21 mouse cellular contexts compared by ENCODE assay signal in the genomic region with DNA sequence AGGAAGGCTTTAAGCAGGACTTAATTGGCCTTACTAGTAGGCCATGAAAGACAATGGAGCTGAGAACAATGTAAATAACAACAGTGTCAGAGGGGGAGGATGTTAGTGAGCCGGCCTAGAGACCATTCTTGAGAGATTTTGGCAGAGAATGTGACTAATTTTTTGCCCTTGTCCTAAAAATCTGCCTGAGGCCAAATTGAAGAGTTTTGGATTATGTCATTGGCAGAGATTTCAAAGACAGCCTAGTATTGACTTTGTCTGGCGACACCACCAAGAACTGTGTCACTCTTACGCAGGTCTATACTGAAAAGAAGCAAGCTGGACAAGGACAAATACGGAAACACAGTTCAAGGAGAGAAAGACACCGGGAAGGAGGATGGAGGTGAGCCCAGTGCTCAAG.
"Had no signal": no experiment of that assay in that cellular context is flagged by ENCODE, and none has a peak within 500 bp of the region (broad histone marks: within the 10 kb centered on the region; RNA-seq: fewer than 3 reads in every experiment).

No protein-coding gene starts in this region.

- H3K4me3 ChIP-seq: liver, embryonic 15.5 days; lung, embryonic 15.5 days; midbrain, embryonic 10.5 days; midbrain, embryonic 12.5 days; myocyte; neural tube, embryonic 13.5 days; neural tube, embryonic 15.5 days had no signal

- H3K9ac ChIP-seq: liver, embryonic 15.5 days; liver, postnatal 0 days; lung, embryonic 15.5 days; midbrain, embryonic 12.5 days; neural tube, embryonic 13.5 days; neural tube, embryonic 15.5 days had no signal

- H3K4me1 ChIP-seq: lung, embryonic 15.5 days; midbrain, embryonic 10.5 days; midbrain, embryonic 12.5 days; neural tube, embryonic 13.5 days; neural tube, embryonic 15.5 days had no signal

- H3K27me3 ChIP-seq: liver, embryonic 15.5 days; lung, embryonic 15.5 days; midbrain, embryonic 12.5 days; neural tube, embryonic 13.5 days; neural tube, embryonic 15.5 days had no signal

- DNase-seq: liver, postnatal 0 days; lung, adult 2 months; lung, postnatal 14 days; lung, postnatal 36 days; midbrain, embryonic 14.5 days; right cerebral cortex, adult 18-20 months; right cerebral cortex, postnatal 25 days; right cerebral cortex, postnatal 4 days; spleen, adult 18-20 months; thymus, adult 18-20 months; thymus, postnatal 14 days; thymus, postnatal 36 days had no signal

- H3K9me3 ChIP-seq: liver, embryonic 15.5 days; lung, embryonic 15.5 days; midbrain, embryonic 10.5 days; midbrain, embryonic 12.5 days; neural tube, embryonic 13.5 days; neural tube, embryonic 15.5 days had no signal

- ATAC-seq: liver, postnatal 0 days; lung, postnatal 0 days; midbrain, embryonic 16.5 days had no signal

- H3K27ac ChIP-seq: liver, embryonic 15.5 days; lung, embryonic 15.5 days; midbrain, embryonic 10.5 days; midbrain, embryonic 12.5 days; neural tube, embryonic 13.5 days; neural tube, embryonic 15.5 days had no signal

- H3K4me2 ChIP-seq: liver, embryonic 15.5 days; lung, embryonic 15.5 days; midbrain, embryonic 12.5 days; neural tube, embryonic 13.5 days; neural tube, embryonic 15.5 days had no signal
